Mouse (Mus musculus) layer of hippocampus, postnatal 25 days (tissue): ENCODE results near the gene Mbip. TPM values are rescaled to one million over a fixed set of nuclear protein-coding genes. Genes with fewer than 3 reads are reported as not detected.

ENCODE experiments used
- DNase-seq, 2 experiments: peaks; one replicate each; pipeline ENCODE4 v3.0.0; 2022; ENCODE audit warnings: mixed read lengths in 2 of 2, low spot score in 1 of 2; ENCODE audit errors: extremely low spot score in 1 of 2
- total RNA-seq, 2 experiments: library from RNA; stranded (reverse); gene quantifications; 2 replicates each; pipeline ENCODE4 v1.2.3; 2021

Mbip gene
- 10 to 100 TPM; 18.7 to 30.9 TPM for total RNA-seq

- peak; percentile 99 to 100 for DNase-seq
These were observed at the start of gene Mbip for GRCm38 (mm10) chr12:56345367-56346089. TSS of gene Mbip (minus strand) at chr12:56345894.

- no peak for DNase-seq
These were observed 42.0 kb upstream of the Mbip start for GRCm38 (mm10) chr12:56387647-56388205.

- no peak for DNase-seq
These were observed 41.4 kb upstream of the Mbip start for GRCm38 (mm10) chr12:56386955-56387646.

- DNase-seq: no peak
These were observed 851 bp downstream of the Mbip start for GRCm38 (mm10) chr12:56344771-56345314.

- DNase-seq: no peak
These were observed 6.2 kb downstream of the Mbip start for GRCm38 (mm10) chr12:56339295-56340056.

GRCm38 (mm10) chr12:56333461-56333860, 12.2 kb downstream of the Mbip start:
- DNase-seq: no peak

- DNase-seq: no peak
These were observed 13.2 kb downstream of the Mbip start for GRCm38 (mm10) chr12:56332475-56332874.

- no peak for DNase-seq
These were observed 18.2 kb downstream of the Mbip start for GRCm38 (mm10) chr12:56327448-56327998.

- DNase-seq: no peak
These were observed 19.8 kb downstream of the Mbip start for GRCm38 (mm10) chr12:56325851-56326250.

GRCm38 (mm10) chr12:56318941-56319340, 26.8 kb downstream of the Mbip start:
- DNase-seq: no peak

GRCm38 (mm10) chr12:56318059-56318458, 27.6 kb downstream of the Mbip start:
- no peak for DNase-seq

- no peak for DNase-seq
These were observed 39.9 kb downstream of the Mbip start for GRCm38 (mm10) chr12:56305758-56306157.

- no peak for DNase-seq
These were observed 43.2 kb downstream of the Mbip start for GRCm38 (mm10) chr12:56302321-56303017.

GRCm38 (mm10) chr12:56301487-56302293, 44.0 kb downstream of the Mbip start:
- peak in 1 of 2 experiments; percentile 6 for DNase-seq

- no peak for DNase-seq
These were observed 46.1 kb downstream of the Mbip start for GRCm38 (mm10) chr12:56299610-56300009.

GRCm38 (mm10) chr12:56298919-56299318, 46.8 kb downstream of the Mbip start:
- DNase-seq: no peak

GRCm38 (mm10) chr12:56297921-56298830, 47.5 kb downstream of the Mbip start:
- DNase-seq: no peak

GRCm38 (mm10) chr12:56297099-56297498, 48.6 kb downstream of the Mbip start:
- no peak for DNase-seq
